Mouse (Mus musculus) adrenal gland, adult 8-10 months (tissue): ENCODE measurements at regions not wholly inside any gene's neighbourhood (a gene's known extent, or its start where the extent isn't known, plus 50 kb on each side); places are given as distances from the start of the nearest gene placed in this dataset.

ENCODE experiments used
- microRNA-seq, 2 experiments: library from miRNA; unstranded; fragments of <30 nt; microRNA quantifications; one replicate each; pipeline ENCODE4 v1.2.0; 2022

Small RNA genes lying in the stretch of these regions (microRNA-seq; reads per million reads assigned to microRNA genes)
- gene Gm22118: 0 reads per million in 2 experiments
